Mouse (Mus musculus) urinary bladder, postnatal 14 days (tissue): Measurements from ENCODE around the gene Polr2f.

ENCODE experiments used
- DNase-seq: peaks from one replicate; pipeline ENCODE4 v3.0.0; 2021; ENCODE audit warnings: low spot score

The Polr2f gene

DNA sequence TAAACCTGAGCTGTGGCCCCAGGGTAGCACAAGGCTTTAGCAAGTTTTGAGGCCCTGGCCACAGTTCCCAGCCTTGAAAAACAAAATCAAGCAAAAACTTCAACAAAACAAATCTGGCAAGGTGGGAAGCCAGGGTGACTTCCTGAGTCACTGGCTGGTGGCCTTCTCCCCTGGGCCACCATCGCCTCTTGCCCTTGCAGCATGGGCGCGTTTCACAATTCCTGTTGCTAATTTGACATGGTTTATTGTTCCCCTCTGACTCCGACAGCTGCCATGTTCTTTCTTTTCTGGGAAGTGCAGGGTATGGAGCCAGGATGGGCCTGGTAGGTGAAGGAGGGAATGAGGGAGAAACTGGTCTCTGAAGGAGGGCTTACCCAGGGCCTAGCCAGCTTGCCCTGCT lies 18.7 kb upstream of the Polr2f start:
- DNase-seq = no peak

DNA sequence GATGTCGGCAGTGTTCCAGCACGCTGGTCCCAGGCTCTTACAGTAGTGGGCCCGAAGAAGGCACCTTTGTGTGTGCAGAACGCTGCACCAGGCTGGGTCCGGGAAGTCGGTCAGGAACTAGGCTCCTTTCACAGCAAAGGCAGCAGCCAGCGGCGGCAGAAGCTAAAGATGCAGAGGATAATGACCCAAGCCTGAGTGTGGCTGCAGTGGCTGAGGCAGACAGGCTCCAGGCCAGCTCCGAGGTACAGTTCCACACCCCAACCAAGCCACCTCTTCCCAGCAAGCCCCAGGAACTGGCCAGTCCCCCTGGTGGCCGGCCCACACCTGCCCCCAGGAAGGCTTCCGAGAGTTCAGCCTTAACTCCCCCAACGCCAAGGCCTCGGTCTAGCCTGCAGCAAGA lies 18.3 kb upstream of the Polr2f start:
- no peak for DNase-seq

DNA sequence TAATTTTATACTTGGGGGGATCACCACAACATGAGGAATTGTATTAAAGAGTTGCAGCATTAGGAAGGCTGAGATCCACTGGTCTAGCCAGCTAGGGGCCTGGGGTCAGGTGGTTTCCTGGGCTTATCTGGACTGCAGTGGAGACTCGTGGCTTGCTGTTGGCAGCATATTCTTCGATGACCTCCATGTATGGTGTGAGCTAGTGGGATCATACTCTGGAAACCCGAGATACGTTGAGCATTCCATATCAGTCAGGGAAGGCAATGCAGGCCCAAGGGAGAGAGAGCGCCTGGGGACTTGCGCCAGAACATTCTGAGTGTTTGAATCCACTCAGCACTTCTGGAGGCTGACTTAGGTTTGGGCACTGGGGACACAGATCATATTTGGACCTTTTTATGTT lies 17.1 kb upstream of the Polr2f start:
- DNase-seq = no peak

DNA sequence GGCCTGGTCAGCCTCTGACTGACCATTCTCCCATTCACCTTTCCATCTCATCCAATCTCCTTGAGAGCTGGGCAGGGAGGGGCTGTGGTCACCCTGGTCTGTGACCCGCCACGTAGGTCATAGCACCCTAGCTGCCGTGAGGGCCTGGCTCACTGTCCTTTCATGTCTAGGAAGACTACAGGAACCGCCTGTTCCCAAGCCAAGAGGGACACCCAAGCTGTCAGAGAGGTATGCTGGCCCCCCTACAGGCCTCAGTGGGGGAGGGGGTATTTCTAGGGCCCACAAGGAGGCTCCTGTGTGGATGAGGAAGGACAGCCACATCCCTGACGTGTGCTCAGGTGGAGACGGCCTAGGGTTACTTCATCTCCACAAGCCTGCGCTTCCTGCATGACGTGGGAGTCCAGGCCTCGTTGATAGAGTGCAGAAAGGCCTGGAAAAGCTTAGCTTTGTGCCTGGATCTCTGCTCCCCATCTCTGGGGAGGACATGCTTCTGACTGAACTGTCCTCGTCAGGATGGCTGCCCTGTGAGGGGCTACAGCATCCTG lies 16.4 kb upstream of the Polr2f start:
- no peak for DNase-seq

DNA sequence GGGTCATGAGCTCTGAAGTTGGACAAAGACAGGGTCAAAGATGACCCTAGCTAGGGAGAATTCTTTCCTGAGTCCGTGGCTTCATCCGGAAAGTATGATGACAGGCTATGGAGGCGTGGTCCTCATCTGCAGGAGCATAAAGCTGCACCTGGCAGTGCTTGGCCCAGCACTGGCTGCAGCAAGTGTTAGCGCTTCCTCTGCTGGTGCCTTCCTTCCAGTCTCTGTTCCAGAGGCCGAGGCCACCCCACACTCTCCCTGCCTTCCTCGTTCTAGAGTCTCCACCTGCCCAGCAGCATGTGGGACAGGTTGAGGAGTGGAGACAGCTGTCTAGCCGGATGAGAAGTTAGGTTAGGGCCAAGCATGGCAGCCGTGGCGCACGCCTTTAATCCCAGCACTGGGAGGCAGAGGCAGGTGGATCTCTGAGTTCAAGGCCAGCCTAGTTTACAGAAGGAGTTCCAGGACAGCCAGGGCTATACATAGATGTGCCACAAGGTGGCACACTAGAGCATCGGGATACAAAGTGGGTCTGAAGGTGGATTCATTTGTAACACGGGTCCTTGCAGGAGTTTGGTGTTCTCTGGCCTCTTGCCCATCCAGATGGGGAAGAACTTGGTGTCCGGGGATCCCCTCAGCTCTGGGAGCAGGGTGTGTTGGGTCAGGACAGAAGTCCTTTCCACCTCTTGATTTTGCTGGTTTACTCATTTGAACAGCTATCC lies 14.4 kb upstream of the Polr2f start:
- DNase-seq = peak; percentile 68

DNA sequence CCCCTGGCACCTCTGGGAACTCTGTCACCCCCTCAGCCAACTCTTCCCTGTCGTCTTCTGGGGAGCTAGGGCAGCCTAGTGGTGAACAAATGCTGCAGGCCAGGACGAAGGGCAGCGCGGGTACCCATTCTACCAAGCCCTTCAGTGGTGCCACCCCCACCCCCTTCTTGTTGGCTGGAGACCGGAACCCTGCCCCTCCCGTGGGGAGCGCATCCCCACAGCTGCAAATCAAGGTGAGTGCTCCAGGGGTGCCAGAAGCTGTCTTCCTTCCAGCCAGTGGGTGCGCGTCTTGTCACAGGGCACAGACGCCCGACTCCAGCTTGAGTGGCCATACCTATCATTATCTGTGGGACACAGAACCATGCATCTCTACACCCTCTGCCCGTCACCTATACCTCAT lies 13.7 kb upstream of the Polr2f start:
- DNase-seq = no peak

DNA sequence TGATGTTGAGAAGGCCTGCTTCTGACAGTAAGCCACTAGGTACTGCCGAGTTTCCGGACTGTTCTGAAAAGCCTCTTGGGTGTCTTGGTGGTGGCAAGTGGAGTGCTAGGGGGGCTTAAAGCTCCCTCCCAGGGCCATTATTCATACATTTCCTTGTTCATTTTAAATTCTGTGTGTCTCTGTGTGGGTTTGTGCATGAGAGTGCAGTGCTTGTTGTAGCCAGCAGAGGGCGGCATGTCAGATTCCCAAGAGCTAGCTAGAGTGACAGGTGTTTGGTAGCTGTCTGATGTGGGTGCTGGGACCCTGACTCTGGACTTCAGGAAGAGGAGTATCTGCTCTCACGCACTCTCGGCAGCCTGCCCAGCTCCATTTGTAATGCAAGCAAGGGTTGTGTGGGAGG lies 12.6 kb upstream of the Polr2f start:
- no peak for DNase-seq

DNA sequence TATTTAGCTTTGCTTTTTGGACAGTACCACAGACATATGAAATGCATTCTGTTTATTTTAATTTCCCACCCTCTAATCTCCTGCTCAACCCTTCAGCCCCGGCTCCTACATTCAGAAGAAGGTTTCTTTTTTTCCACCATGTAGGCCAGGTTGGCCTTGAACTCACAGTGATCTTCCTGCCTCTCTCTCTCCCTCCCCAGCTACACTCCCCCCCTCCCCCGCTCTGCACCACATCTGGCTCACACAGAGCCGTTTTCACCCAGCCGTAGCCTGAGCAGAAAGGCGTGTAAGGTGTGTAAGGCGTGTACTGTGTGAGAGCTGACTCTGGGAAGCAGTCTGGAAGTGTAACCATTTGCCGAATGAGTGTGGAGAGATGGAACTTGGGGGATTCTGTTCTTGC lies 11.5 kb upstream of the Polr2f start:
- DNase-seq = no peak

DNA sequence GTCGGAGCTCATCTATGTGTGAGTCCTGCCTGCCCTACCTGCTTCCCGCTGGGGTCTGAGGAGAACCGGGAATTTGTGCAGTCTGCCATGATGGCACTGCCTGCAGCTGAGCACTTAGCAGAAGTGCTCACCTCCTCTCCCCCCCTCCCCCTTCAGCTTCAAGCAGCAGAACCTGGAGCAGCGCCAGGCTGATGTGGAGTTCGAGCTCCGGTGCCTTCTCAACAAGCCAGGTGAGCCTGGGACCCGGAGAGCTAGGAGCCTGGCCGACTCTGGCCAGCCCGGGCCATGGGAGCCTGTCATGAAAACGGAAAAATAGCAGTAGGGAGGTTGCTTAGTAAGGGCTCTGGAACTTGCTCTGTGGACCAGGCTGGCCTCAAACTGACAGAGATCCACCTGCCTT lies 10.0 kb upstream of the Polr2f start:
- peak; percentile 53 for DNase-seq

DNA sequence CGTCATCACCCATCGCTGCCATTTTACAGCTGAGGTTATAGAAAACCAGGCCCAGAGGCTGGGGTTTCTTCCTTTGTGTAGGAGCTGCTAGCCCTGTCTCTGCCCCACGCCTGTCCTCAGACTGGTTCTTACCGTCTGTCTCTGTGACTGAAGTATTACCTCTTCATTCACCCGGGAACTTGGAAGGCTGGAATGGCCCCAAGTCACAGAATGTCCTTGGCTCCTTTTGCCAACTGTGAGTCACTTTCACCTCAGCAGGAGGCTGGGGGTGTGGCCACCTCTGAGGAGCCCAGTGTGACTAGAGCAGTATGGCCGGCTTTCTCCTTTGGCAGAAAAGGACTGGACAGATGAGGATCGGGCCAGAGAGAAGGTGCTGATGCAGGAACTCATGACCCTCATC lies 9.4 kb upstream of the Polr2f start:
- peak; percentile 90 for DNase-seq

DNA sequence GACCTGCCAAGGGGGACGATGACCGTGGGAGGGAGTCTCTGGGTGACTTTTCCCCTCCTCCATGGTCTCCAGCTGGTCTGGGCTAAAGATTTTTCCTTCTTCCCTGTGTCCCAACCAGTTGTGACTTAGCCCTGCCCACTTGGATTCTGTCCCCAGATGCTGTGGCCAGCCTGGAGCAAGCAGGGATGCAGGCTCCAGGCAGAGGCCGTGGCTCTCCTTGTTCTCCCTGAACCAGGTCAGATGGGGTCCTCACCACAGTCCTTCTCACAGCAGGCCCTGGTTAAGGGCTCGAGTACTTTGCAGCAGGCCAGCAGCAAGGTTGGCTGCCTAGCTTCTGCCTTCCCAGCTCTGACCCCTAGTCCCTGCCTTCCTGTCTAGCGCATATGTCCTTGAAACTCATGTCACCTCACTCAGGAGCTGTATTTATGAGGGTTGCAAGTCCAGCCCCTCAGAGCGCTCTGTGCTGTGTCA lies 7.6 kb upstream of the Polr2f start:
- no peak for DNase-seq

DNA sequence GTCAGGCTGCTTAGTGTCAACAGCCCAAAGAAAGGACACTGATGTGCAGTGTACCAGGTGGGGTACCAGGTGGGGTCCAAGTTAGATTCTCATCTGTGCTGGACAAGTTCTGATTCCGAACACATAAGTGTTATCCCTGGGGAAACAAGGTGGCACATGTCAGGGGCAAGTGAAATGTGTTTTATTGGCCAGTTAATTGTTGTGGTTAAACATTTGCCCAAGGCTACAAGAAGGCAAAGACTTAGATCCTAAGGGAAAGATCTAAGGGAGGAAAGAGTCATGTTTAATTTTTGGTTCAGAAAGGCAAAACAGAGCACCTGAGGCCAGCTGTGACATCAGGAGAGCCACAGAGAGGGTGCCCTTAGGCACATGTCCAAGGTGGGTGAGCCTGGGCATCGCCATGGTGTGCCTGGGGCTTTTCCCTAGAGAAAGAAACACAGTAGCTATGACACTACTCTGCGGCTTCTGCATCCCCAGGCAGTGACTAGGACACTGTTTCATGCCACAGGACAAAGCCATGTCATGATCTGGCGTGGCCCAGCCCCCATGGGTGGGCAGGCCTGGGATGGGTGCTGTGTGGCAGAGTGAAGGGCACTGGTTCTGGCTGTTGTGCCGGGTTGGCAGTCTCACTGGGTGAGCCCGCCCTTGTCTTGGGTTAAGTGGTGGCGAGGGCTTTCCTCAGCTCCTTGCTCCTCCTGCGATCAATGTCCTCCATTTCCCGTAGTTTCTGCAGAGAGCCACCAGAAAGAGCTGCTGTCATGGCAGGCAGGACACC lies 6.1 kb upstream of the Polr2f start:
- no peak for DNase-seq

DNA sequence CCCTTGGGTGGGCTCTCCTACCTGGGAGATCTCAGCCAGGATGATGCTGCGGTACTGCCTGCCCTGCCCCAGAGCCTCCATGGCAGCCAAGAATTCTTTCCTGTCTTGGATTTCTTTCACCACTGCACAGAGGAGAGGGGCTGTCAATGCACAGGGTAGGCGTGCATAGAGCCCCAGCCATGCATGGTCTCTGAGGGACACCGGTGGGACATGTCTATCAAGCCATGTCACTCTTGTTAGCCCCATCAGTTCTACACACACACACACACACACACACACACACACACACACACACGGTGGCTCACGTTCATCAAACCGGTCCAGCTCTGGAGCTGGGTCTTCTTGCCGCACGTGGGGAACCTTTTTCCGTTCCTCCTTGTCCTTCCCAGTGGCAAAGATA lies 5.5 kb upstream of the Polr2f start:
- no peak for DNase-seq

DNA sequence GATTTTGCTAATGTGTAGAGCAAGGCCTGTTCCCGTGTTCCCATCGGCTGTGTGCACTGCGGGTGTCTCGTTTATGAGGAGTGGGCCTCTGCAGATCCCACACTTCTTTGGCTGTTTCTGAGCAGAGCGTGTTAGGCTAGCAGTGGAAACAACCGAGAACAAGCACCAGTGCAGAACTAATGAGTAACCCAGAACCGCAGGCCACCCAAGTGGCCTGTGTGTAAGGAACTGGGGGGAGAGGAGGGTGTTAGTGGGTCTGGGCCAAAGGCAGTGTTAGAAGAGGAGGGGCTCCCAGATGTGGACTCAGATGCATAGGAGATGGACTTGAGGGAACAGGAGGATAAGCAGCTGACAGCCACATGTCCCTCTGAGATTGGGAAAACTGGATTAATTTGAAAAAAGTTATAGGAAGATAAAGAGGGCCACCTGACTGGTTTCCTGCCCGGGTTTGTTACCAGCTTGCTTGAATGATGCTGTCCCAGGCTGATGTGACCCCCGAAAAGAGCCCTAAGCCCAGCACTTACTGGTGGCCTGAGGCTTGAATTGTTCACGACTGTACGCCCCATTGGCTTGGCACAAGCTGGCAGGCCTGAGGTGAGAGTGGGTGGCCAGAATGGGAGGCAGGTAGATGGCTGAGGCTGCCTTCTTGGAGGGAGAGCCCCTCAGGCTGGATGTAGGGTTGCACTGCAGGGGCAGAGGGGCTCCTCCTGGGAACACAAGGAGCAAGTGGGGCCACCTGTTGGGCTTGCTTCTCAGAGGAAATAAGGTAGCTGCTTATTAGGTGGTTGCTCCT lies 4.8 kb upstream of the Polr2f start:
- no peak for DNase-seq

DNA sequence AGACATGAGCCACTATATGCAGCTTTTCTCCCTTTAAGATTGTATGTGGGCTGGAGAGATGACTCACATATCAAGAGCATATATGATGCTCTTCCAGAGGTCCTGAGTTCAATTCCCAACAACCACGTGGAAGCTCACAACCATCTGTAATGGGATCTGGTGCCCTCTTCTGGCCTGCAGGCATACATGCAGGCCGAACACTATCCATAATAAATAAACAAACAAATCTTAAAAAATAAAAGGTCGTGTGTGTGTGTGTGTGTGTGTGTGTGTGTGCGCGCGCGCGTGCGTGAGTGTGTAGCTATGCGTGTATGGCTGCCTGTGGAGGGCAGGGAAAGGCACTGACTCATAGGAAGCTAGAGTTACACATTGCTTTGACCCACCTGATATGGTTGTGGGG lies 1.2 kb upstream of the Polr2f start:
- no peak for DNase-seq

DNA sequence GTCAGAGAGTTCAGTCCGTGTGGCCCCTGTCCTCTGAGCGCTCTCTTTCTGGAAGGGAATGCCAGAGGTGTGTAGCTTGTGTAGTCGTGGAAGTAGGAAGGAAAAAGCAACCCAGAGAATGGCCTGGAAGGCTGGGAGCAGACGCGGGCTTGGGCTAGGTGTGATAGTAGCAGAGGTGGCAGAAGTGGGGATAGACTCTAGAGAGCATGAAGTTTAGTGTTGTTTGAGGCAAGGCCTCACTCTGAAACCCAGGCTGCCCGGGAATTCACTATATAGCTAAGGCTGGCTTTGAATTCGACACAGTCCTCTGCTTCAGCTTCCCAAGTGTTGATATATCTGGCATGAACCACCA lies 733 bp downstream of the Polr2f start:
- DNase-seq = no peak

DNA sequence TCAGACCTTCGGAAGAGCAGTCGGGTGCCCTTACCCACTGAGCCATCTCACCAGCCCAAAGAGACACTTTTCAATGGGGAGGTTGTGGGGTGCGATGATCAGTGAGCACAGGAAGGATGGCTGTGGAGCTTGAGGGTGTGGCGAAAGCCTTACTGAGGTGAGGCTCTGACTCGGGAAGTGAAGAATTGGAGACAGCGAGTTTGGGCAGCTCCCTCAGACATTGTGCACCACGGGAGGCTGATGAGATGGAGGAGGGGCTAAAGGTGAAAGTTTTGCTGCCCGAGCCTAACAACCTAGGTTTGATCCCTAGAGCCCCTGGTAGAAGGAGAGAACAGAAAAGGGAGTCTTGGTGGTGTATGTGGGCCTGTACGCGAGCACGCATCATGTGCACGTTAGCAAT lies 2.5 kb downstream of the Polr2f start:
- no peak for DNase-seq

DNA sequence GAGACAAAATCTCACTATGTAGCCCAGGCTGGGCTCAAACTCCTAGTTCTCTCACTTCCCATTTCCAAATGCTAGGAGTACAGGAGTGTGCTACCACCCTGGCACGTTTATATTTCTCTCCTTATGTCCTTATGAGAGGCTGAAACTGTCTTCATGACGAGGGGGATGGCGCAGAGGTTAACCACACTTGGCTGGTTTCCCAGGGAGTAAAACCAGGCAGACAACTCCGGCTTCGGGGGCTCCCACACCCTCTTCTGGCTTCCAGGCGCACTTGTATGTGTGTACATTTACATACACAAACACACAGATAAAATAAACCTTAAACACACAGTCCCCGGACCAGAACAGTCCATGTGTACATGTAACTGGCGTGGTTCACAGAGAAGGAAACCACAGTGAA lies 3.2 kb downstream of the Polr2f start:
- DNase-seq = no peak

DNA sequence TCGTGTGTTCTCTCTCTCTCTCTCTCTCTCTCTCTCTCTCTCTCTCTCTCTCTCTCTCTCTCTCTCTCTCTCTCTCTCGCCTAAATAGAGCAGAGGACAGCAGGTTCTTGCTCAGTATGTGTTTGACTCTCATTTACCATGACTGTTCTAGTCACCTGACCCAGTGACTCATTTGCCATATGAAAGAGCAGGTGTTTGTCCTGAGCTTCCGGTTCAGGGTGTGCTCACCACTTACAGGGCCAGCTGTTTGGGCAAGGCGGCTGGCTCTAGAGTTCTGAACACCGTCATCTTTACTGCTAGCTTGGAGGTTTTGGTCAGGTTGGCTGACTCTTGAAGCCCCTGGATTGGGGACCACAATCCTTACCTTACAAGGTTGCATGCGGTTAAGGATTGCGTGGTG lies 4.7 kb downstream of the Polr2f start:
- no peak for DNase-seq

DNA sequence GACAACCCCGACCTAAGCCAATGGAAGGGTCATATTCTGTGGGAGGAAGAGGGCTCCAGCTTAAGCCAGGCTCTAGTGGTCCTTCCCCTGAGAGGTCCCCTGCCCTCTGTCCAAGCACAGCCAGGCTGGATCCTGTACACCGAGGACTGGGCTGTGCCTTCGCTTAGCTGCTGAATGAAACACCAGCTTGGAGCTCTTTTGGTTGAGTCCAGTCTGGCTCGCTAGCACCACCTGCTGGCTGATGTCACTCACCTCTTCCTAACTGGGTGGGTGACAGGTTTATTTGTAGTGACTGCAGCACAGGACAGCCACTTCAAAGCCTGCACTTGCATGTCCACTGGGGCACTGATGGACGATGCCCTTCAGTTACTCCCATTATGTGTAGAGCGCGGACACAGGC lies 7.7 kb downstream of the Polr2f start:
- peak; percentile 88 for DNase-seq

DNA sequence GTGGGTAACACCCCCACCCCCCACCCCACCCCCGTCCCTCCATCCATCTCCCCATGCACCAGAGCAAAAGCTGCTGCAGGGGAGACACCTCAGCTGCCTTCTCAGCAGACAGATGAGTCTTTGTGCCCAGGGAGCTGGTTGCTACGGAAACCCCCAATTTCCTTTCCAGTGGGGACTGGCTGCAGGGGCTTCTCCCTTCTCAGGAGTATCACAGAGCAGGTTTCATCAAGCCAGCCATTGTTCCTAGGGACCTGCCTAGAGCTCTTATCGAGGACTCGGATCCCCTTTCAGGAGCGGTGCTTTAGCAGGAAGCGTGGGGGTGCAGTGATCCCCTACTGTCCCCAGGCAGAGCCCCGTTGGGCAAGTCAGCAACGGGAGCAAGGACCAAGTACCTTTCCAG lies 11.1 kb downstream of the Polr2f start:
- no peak for DNase-seq

DNA sequence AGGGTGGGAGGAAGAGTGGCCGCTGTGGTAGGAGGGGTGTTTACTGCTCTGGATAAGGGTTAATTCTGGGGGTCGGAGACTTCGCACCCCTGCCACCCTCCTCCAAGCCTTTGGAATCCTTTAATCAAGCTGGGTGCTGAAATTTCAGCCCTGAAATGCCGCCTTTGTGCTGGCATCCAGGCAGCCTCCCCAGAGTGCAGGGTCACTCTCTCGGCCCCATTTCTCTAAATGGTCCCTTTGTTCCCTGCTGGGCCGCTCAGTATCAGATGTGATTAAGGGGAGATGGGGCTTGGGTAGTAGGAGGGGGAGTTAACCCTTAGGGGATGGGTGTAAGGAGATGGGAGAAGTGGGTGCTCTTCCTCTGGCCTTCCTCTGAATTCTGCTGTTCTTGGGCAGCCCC lies 11.9 kb downstream of the Polr2f start:
- no peak for DNase-seq

DNA sequence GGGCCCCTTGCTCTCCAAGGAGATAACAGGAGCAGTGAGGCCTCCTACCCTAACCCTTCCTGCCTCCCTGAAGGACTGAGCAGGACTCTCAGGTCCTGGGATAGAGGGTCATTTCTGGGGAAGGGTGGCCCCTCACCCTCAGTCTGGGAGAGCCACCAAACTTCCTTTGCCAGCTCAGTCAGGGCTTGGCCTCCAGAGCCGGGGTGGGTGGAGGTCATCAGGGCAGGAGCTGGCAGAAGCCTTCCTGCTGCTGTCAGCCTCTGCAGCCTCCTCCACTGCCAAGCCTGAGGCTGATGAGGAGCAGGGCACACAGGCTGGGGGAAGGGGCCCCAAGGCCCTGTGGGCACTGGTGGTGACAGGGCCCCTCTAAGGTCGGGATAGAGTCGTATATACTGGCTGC lies 14.8 kb downstream of the Polr2f start:
- no peak for DNase-seq
